Mouse (Mus musculus): ENCODE measurements around the gene Akap13.

Akap13 gene

GRCm38 (mm10) chr7:75795106-75795505 is 339.8 kb downstream of the Akap13 start:
- no peak for DNase-seq (ENCODE audit: low spot score)

DNA sequence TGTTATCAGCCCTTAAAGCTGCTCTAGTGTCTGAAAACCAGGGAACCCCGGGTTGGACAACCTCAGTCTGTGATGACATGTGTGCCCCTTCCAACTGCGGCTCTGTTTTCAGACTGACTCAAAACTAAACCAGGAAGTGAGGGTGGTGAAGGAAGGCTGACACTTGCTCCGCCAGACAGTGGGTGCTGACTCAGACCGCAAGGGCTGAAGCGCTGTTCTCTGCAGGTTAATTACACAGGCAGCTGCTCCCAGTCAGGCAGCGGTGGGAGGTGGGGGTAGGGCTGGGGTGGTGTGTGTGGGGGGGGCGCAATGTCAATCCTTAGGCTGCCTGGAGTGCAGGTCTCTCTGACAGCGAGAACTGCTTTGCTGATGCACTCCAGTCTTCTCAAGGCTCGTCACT is 341.1 kb downstream of the Akap13 start:
- no peak for DNase-seq (ENCODE audit: low spot score)

GRCm38 (mm10) chr7:75800530-75800929 is 345.2 kb downstream of the Akap13 start:
- no peak for DNase-seq (ENCODE audit: low spot score)

- DNase-seq (ENCODE audit: low spot score): no peak
Observed at GRCm38 (mm10) chr7:75801022-75801421, 345.7 kb downstream of the Akap13 start.

DNA sequence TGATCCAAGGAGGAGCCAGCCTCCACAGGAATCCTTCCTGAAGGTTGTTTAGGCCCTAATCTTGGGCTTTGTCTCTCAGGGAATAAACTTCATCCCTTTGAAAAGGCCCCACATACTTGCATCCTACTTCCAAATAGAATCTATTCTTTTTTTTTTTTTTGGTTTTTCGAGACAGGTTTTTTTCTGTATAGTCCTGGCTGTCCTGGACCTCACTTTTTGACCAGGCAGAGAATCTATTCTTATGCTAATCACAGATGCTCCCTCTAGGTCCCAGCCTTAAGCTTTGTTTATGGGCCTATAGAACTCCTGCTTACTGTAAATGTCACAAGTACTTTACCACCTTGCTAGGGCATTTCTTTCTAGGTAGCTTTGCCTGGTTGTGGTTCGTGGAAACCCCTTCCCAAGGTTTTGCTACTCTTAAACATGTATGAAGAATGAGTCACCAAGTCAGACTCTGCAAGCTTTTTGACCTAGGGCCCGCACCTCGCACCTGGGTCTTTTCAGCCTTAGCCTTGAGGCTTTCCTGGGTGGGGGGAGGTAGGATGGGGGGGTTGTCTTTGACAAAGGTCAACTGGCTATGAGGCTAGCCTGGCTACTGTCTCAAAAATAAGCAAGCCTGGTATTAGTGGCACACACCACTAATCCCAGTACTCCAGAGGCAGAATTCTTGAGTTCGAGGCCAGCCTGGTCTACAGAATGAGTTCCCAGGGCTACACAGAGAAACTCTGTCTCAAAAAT is 346.5 kb downstream of the Akap13 start:
- DNase-seq (ENCODE audit: low spot score): no peak

DNA sequence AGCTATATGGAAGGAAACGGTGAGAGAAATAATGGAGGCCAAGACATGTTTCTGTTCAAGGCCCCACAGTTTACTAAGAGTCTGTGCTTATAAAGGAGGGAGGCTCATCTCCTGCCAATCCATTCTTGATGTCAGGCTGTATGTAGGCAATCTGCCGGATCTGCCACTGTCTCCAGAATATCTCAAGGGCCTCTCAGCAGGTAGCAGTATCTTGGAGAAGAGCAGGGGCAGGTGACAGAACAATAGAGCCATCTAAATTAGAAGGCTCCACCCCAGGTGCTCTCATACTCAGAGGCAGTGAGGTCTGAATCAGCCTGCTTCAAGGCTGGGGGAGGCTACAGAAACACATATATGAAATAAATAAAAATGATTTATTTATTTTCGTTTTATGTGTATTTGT is 347.6 kb downstream of the Akap13 start:
- DNase-seq (ENCODE audit: low spot score): no peak

All from ovary, postnatal 36 days (tissue).